Mouse (Mus musculus) left cerebral cortex, adult 2 months (tissue): ENCODE measurements around the gene Gnai2. TPM values are rescaled to one million over a fixed set of nuclear protein-coding genes. Genes with fewer than 3 reads are reported as not detected.
"Not testable (repeated sequence)": the region's sequence is repeated elsewhere in the genome, so short reads cannot be mapped to it uniquely, and the experiment has no call there.

Experiments used
- DNase-seq, 2 experiments: peaks; one replicate each; pipeline ENCODE4 v3.0.0; 2021 to 2022; ENCODE audit warnings: low spot score in 2 of 2, mixed read lengths in 1 of 2; ENCODE audit errors: extremely low spot score in 1 of 2
- H3K27ac ChIP-seq: fragments of 200-600 bp; 2 replicates; pipeline ENCODE4 v1.8.1; 2022
- H3K4me3 ChIP-seq: fragments of 200-600 bp; 2 replicates; pipeline ENCODE4 v1.8.1; 2022
- CTCF ChIP-seq: fragments of 200-600 bp; IDR thresholded peaks from 2 replicates; pipeline ENCODE4 v1.8.1; 2022; ENCODE audit warnings: antibody characterized with exemption, mild to moderate bottlenecking, moderate library complexity
- intact Hi-C: fragments of 180-260 bp; cut with DNase I; formaldehyde crosslinking; loops from one replicate; pipeline ENCODE4 v1.15.1; 2025
- total RNA-seq, 2 experiments: library from RNA; stranded (reverse); gene quantifications; 2 replicates each; pipeline ENCODE4 v1.2.3; 2021

The Gnai2 gene
- total RNA-seq, 2 experiments from 2014 or later = 201 to 213 TPM

- intact Hi-C loops = loop anchor here (10.0 kb wide), 1 partner anchor 916 kb away; the partner anchor contains the start of gene Usp19
- no peak for DNase-seq
- H3K27ac ChIP-seq = 0 out of 2 replicates have a peak within 1 kb of the TSS, but pooled peaks have one; percentile 90
- H3K4me3 ChIP-seq = no peak within 1 kb of the TSS
- TF ChIP-seq CTCF = no peak
Observed at GRCm38 (mm10) chr9:107578587-107578986, 56.6 kb downstream of the Gnai2 start, which contains the start of gene Naa80. Gene Naa80, plus strand, starts transcription at chr9:107578887.

- TF ChIP-seq CTCF = no peak
- intact Hi-C loops = loop anchor here (10.0 kb wide), 1 partner anchor 917 kb away; the partner anchor contains the start of gene Usp19
- no peak overlapping the region for H3K27ac ChIP-seq
- no peak for DNase-seq
- H3K4me3 ChIP-seq = no peak overlapping the region
Observed at GRCm38 (mm10) chr9:107577871-107578270, 57.3 kb downstream of the Gnai2 start.

GRCm38 (mm10) chr9:107576357-107577107 is 58.6 kb downstream of the Gnai2 start, which contains the start of gene Hyal1:
Gene Hyal1, plus strand, starts transcription at chr9:107576927.
- intact Hi-C loops = loop anchor here (10.0 kb wide), 1 partner anchor 918 kb away; the partner anchor contains the start of gene Usp19
- H3K27ac ChIP-seq = peak within 1 kb of the TSS; percentile 63
- DNase-seq = no peak
- H3K4me3 ChIP-seq = peak within 1 kb of the TSS; percentile 39; the same call in 1 of the 2 replicates
- TF ChIP-seq CTCF = no peak

DNA sequence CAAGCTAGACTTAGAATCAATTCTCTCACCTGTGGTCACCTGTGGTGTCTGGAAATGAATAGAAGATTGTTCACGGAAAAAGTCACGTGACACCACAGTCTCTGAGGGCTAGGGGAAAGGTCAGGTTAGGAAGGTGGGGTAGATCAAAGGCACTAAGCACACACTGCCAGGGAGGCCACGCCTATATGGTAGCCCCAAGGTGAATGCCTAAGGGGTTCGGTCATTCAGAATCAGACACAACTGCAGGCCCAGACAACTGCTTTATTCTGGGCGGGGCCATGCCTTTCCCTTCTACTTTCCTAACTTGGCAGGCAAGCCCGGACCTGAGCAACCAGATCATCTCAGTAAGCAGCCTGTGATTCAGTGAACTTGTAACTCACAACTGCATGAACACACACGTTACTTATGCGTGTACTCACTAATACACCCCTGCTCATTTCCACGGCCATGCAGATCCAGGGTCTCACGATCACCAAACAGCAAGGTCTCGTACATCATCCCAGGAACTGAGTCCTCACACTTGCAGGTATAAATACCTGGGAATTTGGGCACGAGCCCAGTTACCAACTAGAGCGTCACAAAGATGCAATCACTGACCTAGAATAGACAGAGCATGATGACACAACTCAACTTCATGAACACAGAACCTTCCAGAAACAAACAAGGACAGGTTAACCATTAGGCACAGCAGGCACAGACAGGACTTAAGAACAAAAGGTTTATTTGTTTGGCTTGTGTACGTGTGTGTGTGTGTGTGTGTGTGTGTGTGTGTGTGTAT is 59.4 kb downstream of the Gnai2 start:
- no peak for TF ChIP-seq CTCF
- DNase-seq = no peak
- no peak overlapping the region for H3K27ac ChIP-seq
- intact Hi-C loops = loop anchor here (10.0 kb wide), 1 partner anchor 919 kb away; the partner anchor contains the start of gene Usp19
- H3K4me3 ChIP-seq = no peak overlapping the region

GRCm38 (mm10) chr9:107573774-107574173 is 61.4 kb downstream of the Gnai2 start:
- TF ChIP-seq CTCF = peak; percentile 26
- not testable (repeated sequence) for H3K4me3 ChIP-seq, H3K27ac ChIP-seq, DNase-seq
- intact Hi-C loops = loop anchor here (10.0 kb wide), 1 partner anchor 921 kb away; the partner anchor contains the start of gene Usp19

GRCm38 (mm10) chr9:107572327-107572662 is 62.9 kb downstream of the Gnai2 start:
- TF ChIP-seq CTCF = no peak

GRCm38 (mm10) chr9:107571534-107572326 is 63.4 kb downstream of the Gnai2 start:
- TF ChIP-seq CTCF = no peak
- H3K4me3 ChIP-seq = no peak overlapping the region
- intact Hi-C loops = loop anchor here (10.0 kb wide), 1 partner anchor 923 kb away; the partner anchor contains the start of gene Usp19
- DNase-seq = no peak
- no peak overlapping the region for H3K27ac ChIP-seq

More at GRCm38 (mm10) chr9:107572327-107572662, 62.9 kb downstream of the Gnai2 start:
- Histone ChIP-seq H3K27ac (no peak overlapping the region), H3K4me3 (no peak overlapping the region)
- intact Hi-C loops = loop anchor here (10.0 kb wide), 1 partner anchor 923 kb away; the partner anchor contains the start of gene Usp19
- no peak for DNase-seq

DNA sequence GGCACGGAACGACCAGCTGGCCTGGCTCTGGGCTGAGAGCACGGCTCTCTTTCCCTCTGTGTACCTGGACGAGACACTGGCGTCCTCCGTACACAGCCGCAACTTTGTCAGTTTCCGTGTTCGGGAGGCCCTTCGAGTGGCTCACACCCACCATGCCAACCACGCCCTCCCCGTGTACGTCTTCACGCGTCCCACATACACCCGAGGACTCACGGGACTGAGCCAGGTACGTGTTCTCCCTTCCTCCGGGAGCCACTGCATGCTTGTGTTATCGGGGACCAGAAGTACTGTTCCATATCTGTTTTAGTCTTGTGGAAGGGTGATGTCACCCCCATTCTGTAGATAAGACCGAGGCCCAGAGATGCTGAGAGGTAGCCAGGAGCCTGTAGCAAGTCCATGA is 64.3 kb downstream of the Gnai2 start:
- H3K4me3 ChIP-seq = no peak overlapping the region
- H3K27ac ChIP-seq = no peak overlapping the region
- no peak for DNase-seq
- TF ChIP-seq CTCF = no peak
- intact Hi-C loops = loop anchor here (10.0 kb wide), 1 partner anchor 924 kb away; the partner anchor contains the start of gene Usp19

- TF ChIP-seq CTCF = no peak
- DNase-seq = no peak
- intact Hi-C loops = loop anchor here (10.0 kb wide), 1 partner anchor 925 kb away; the partner anchor contains the start of gene Usp19
- Histone ChIP-seq H3K27ac (no peak overlapping the region), H3K4me3 (peak overlapping the region; percentile 82)
Observed at GRCm38 (mm10) chr9:107570016-107570415, 65.2 kb downstream of the Gnai2 start.

GRCm38 (mm10) chr9:107569270-107569669 is 65.9 kb downstream of the Gnai2 start:
- intact Hi-C loops = no loop called here
- TF ChIP-seq CTCF = no peak

More at GRCm38 (mm10) chr9:107569270-107569669, 65.9 kb downstream of the Gnai2 start:
- no peak for DNase-seq
- H3K27ac ChIP-seq = peak overlapping the region; percentile 95
- peak overlapping the region; percentile 82 for H3K4me3 ChIP-seq
